Mouse (Mus musculus): ENCODE results near the gene Sfta2. TPM values are rescaled to one million over a fixed set of nuclear protein-coding genes. Genes with fewer than 3 reads are reported as not detected.

Gene Sfta2
- total RNA-seq, 4 experiments from 2014 or later, result not detected

GRCm38 (mm10) chr17:35672527-35672926 lies 71.2 kb downstream of the Sfta2 start:
- no peak for DNase-seq (ENCODE audit: low spot score in 2 of 2)

GRCm38 (mm10) chr17:35673416-35674035 lies 72.2 kb downstream of the Sfta2 start, which contains the start of gene Gtf2h4:
Gtf2h4 (minus strand) TSS chr17:35673739.
- peak; percentile 92 to 93 for DNase-seq (ENCODE audit: low spot score in 2 of 2)

GRCm38 (mm10) chr17:35680591-35680990 lies 79.2 kb downstream of the Sfta2 start:
- DNase-seq (ENCODE audit: low spot score in 2 of 2), result no peak

- DNase-seq (ENCODE audit: low spot score in 2 of 2), result no peak
Measured at GRCm38 (mm10) chr17:35681986-35682385, 80.6 kb downstream of the Sfta2 start.

- no peak for DNase-seq (ENCODE audit: low spot score in 2 of 2)
Measured at GRCm38 (mm10) chr17:35685061-35685460, 83.7 kb downstream of the Sfta2 start.

GRCm38 (mm10) chr17:35688347-35689175 lies 87.2 kb downstream of the Sfta2 start:
- DNase-seq (ENCODE audit: low spot score in 2 of 2), result no peak

- no peak for DNase-seq (ENCODE audit: low spot score in 2 of 2)
Measured at GRCm38 (mm10) chr17:35689936-35690645, 88.7 kb downstream of the Sfta2 start.

GRCm38 (mm10) chr17:35691811-35692210 lies 90.5 kb downstream of the Sfta2 start:
- no peak for DNase-seq (ENCODE audit: low spot score in 2 of 2)

- DNase-seq (ENCODE audit: low spot score in 2 of 2), result no peak
Measured at GRCm38 (mm10) chr17:35692368-35692767, 91.0 kb downstream of the Sfta2 start.

- no peak for DNase-seq (ENCODE audit: low spot score in 2 of 2)
Measured at GRCm38 (mm10) chr17:35693906-35694305, 92.6 kb downstream of the Sfta2 start.

GRCm38 (mm10) chr17:35695289-35695688 lies 93.9 kb downstream of the Sfta2 start:
- peak in 1 of 2 experiments; percentile 52 for DNase-seq (ENCODE audit: low spot score in 2 of 2)

GRCm38 (mm10) chr17:35696691-35697090 lies 95.3 kb downstream of the Sfta2 start:
- no peak for DNase-seq (ENCODE audit: low spot score in 2 of 2)

GRCm38 (mm10) chr17:35697429-35697758 lies 96.0 kb downstream of the Sfta2 start:
- no peak for DNase-seq (ENCODE audit: low spot score in 2 of 2)

GRCm38 (mm10) chr17:35697759-35698500 lies 96.6 kb downstream of the Sfta2 start:
- DNase-seq (ENCODE audit: low spot score in 2 of 2), result peak; percentile 60 to 80

GRCm38 (mm10) chr17:35698501-35698883 lies 97.1 kb downstream of the Sfta2 start:
- DNase-seq (ENCODE audit: low spot score in 2 of 2), result no peak

GRCm38 (mm10) chr17:35699919-35700318 lies 98.6 kb downstream of the Sfta2 start:
- peak; percentile 71 to 82 for DNase-seq (ENCODE audit: low spot score in 2 of 2)

Other genes with a start within 250 kb of the Sfta2 start
- gene H2-Q4, start 221.9 kb upstream of the Sfta2 start, total RNA-seq (2022), result 10 to 100 TPM in 2 of 4 experiments, 1 to 10 TPM in 2; 2.5 to 10.6 (median 6.7) TPM
- 1 to 10 TPM in 2 of 4 experiments, under 1 TPM in 2; 0.47 to 2.4 (median 1.3) TPM for gene H2-Q6, start 176.7 kb upstream of the Sfta2 start, total RNA-seq (2022)
- gene H2-Q7, start 162.4 kb upstream of the Sfta2 start, total RNA-seq (2022), result 1 to 10 TPM in 2 of 4 experiments, under 1 TPM in 2; 0.41 to 3.2 (median 1.5) TPM
- under 1 TPM in 3 of 4 experiments, not detected in 1; 0.12 to 0.64 (median 0.56) TPM for gene H2-Q10, start 131.5 kb upstream of the Sfta2 start, total RNA-seq (2022)
- under 1 TPM in 2 of 4 experiments, not detected in 2; 0.45 to 0.69 TPM for gene Pou5f1, start 95.5 kb upstream of the Sfta2 start, total RNA-seq (2022)
- 1 to 10 TPM; 4.5 to 6.2 (median 5.2) TPM for gene Tcf19, start 84.7 kb upstream of the Sfta2 start, total RNA-seq (2022)
- gene Cchcr1, start 84.4 kb upstream of the Sfta2 start, total RNA-seq (2022), result 10 to 100 TPM; 12.2 to 13.5 (median 12.9) TPM
- gene Psors1c2, start 68.3 kb upstream of the Sfta2 start, total RNA-seq (2022), result 1 to 10 TPM in 2 of 4 experiments, under 1 TPM in 1, not detected in 1; 0.96 to 2.2 (median 2.1) TPM
- under 1 TPM; 0.12 to 0.64 (median 0.37) TPM for gene Cdsn, start 49.4 kb upstream of the Sfta2 start, total RNA-seq (2022)
- gene 2300002M23Rik, start 34.1 kb upstream of the Sfta2 start, total RNA-seq (2022), result not detected
- gene Gm9573, start 25.1 kb downstream of the Sfta2 start, total RNA-seq (2022), result not detected
- gene Mucl3, start 42.1 kb downstream of the Sfta2 start, total RNA-seq (2022), result not detected
- 10 to 100 TPM; 28.0 to 44.7 (median 35.4) TPM for gene Vars2, start 66.0 kb downstream of the Sfta2 start, total RNA-seq (2022)
- gene Gtf2h4, start 72.2 kb downstream of the Sfta2 start, total RNA-seq (2022), result 10 to 100 TPM; 28.3 to 35.3 (median 33.2) TPM
- 10 to 100 TPM; 58.3 to 84.6 (median 74.1) TPM for gene Ddr1, start 103.1 kb downstream of the Sfta2 start, total RNA-seq (2022)
- gene Ier3, start 220.1 kb downstream of the Sfta2 start, total RNA-seq (2022), result 10 to 100 TPM in 1 of 4 experiments, 1 to 10 TPM in 3; 4.9 to 11.0 (median 7.3) TPM
- 100 to 1,000 TPM; 124 to 142 (median 137) TPM for gene Flot1, start 221.7 kb downstream of the Sfta2 start, total RNA-seq (2022)
- gene Tubb5, start 236.8 kb downstream of the Sfta2 start, total RNA-seq (2022), result 100 to 1,000 TPM; 339 to 357 (median 343) TPM
- 10 to 100 TPM; 16.9 to 20.1 (median 18.3) TPM for gene Mdc1, start 240.0 kb downstream of the Sfta2 start, total RNA-seq (2022)

Data from layer of hippocampus, adult 8-10 months (tissue).